Mouse (Mus musculus): Measurements from ENCODE around the gene Shmt2. TPM values are rescaled to one million over a fixed set of nuclear protein-coding genes. Genes with fewer than 3 reads are reported as not detected.
A peak's percentile ranks its signal among the peaks of the same experiment; 100 is the strongest.

Shmt2 gene
- total RNA-seq, 1 experiment from 2014 or later: 119 TPM

GRCm38 (mm10) chr10:127485235-127485634, 37.0 kb downstream of the Shmt2 start:
- no peak for ATAC-seq (replicated peaks; ENCODE audit: low read depth, poor library complexity, severe bottlenecking)

DNA sequence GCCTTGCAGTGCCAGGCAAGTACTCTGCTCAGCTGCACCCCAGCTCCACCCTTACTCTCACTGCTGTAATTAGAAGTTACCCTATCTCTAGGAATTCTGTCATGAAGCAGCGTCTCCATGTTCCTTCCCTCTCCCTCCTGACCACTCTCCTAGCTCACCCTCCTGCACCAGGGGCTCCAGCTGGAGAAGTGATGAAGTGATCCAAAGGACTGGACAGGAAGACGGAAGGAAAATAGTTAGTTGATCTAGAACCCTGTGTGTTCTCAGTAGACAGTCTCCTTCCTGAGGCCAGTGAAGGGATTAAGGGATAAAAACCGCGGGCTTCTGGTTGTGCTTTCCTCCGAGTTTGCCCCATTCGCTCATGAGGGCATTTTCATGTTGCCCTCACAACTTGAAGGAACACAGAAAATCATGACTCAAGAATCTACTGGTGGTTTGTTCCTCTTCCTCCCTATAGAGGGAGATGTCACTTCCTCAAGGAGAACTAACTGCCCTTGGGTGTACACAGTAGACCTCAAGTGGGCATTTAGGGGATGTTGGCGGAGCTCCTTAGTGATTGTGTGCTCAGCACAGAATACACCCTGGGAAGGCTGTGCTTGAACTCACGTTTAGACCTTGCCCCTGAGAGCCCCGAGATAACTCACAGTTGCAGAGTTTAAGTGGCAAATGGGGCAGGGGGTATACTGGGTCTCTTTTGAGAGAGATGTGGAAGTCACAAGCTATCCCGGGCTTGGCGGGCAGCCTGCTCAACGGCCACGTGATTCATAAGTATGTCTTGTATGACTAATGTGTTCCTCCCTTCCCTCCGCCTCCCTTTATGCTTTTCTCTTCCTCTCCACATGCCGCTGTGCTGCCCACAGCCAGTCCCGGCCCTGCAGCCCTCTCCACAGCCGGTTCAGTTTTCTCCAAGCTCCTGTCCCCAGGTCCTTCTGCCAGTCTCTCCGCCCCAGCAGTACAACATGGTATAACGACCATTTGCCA, 41.1 kb downstream of the Shmt2 start:
- peak; percentile 87 for ATAC-seq (replicated peaks; ENCODE audit: low read depth, poor library complexity, severe bottlenecking)

DNA sequence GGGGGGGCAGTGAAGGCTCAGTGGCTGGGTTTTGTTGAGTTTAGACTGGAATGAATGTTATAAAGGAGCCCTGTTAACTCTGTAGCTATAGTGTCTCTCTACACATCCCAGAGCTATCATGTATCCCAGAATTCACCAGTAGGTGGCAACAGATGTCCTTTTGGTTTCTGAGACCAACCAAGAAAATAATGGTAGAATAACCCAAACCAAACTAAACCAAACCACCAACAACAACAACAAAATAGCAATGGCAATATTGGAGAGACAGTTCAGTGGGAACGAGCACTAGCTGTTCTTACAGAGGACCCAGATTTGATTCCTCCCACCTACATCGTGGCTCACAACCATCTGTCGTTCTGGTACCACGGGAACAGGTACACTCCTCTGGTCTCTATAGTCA, 43.1 kb downstream of the Shmt2 start:
- peak; percentile 43; the same call in 1 of the 2 replicates for ATAC-seq (replicated peaks; ENCODE audit: low read depth, poor library complexity, severe bottlenecking)

DNA sequence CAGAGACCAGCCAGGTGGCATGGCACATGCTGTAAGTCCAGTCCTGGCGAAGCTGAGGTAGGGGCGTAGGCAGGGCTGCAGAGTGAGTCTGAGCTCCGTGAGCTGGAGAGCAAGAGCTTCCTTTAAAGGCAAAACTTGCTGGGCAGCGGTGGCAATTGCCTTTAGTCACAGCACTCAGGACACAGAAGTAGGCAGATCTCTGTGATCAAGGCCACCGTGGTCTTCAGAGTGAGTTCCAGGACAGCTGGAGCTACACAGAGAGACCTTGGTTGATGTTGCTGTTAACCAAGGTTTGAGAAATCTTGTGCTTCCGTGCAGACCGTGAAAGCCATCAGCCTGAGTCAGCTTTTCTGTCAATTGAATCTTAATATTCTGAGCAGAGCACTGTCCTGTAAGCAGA, 44.9 kb downstream of the Shmt2 start:
- no peak for ATAC-seq (replicated peaks; ENCODE audit: low read depth, poor library complexity, severe bottlenecking)

GRCm38 (mm10) chr10:127476541-127476940, 45.7 kb downstream of the Shmt2 start:
- no peak for ATAC-seq (replicated peaks; ENCODE audit: low read depth, poor library complexity, severe bottlenecking)

- no peak for ATAC-seq (replicated peaks; ENCODE audit: low read depth, poor library complexity, severe bottlenecking)
These were observed 47.1 kb downstream of the Shmt2 start for GRCm38 (mm10) chr10:127475175-127475574.

GRCm38 (mm10) chr10:127472722-127473121, 49.5 kb downstream of the Shmt2 start:
- ATAC-seq (replicated peaks; ENCODE audit: low read depth, poor library complexity, severe bottlenecking): no peak

DNA sequence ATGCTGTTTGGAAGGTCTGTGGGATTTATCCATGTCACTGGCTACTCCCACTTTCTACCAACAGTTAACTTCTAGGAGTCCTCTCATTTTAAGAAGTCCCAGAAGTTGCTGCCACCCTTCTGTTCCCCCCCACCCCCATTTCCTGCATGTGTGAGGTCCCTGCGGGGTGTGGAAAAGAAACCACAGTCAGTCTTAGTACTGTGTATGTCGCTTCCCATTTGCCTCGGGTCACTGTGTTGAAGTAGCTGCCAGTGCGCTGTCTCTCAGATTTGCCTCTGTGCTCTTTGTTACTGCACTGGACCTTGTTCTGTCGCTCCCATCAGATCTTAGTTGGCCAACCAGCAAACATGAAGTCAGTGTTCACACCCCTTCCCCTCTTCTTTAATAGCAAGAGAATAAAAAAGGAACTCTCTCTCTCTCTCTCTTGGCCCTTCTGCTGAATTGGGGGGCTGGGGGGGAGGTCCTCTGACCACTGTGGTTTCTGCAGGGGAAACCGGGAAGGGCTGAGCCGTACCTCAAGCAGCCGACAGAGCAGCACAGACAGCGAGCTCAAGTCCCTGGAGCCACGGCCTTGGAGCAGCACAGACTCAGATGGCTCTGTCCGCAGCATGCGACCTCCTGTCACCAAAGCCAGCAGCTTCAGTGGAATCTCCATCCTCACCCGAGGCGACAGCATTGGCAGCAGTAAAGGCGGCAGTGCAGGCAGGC, 50.8 kb downstream of the Shmt2 start:
- ATAC-seq (replicated peaks; ENCODE audit: low read depth, poor library complexity, severe bottlenecking): peak; percentile 81

Other genes starting within 250 kb of the Shmt2 start
- 5.2 and 8.7 TPM in 2 replicates for gene Mbd6, start 233.4 kb downstream of the Shmt2 start, total RNA-seq (2017)
- 181 and 187 TPM in 2 replicates for gene Mars, start 210.7 kb downstream of the Shmt2 start, total RNA-seq (2017)
- 13.6 and 24.3 TPM in 2 replicates for gene Arhgap9, start 200.5 kb downstream of the Shmt2 start, total RNA-seq (2017)
- gene Gli1, start 180.5 kb downstream of the Shmt2 start, total RNA-seq (2017): not detected in 2 replicates
- not detected in 2 replicates for gene Inhbe, start 168.0 kb downstream of the Shmt2 start, total RNA-seq (2017)
- gene Inhbc, start 152.0 kb downstream of the Shmt2 start, total RNA-seq (2017): not detected in 2 replicates
- 46.5 and 126 TPM in 2 replicates for gene R3hdm2, start 142.1 kb downstream of the Shmt2 start, total RNA-seq (2017)
- gene Stac3, start 20.8 kb downstream of the Shmt2 start, total RNA-seq (2017): not detected in 2 replicates
- not detected in 2 replicates for gene Ndufa4l2, start 7.5 kb downstream of the Shmt2 start, total RNA-seq (2017)
- gene Nxph4, start 12.1 kb upstream of the Shmt2 start, total RNA-seq (2017): not detected in 2 replicates
- gene Lrp1, start 98.7 kb upstream of the Shmt2 start, total RNA-seq (2017): 0.97 and 3.2 TPM in 2 replicates
- 33.1 and 48.3 TPM in 2 replicates for gene Stat6, start 120.5 kb upstream of the Shmt2 start, total RNA-seq (2017)
- gene Nemp1, start 144.5 kb upstream of the Shmt2 start, total RNA-seq (2017): 20.8 and 22.6 TPM in 2 replicates
- 5.7 and 6.8 TPM in 2 replicates for gene Nab2, start 146.1 kb upstream of the Shmt2 start, total RNA-seq (2017)
- not detected in 2 replicates for gene Myo1a, start 182.7 kb upstream of the Shmt2 start, total RNA-seq (2017)
- 0.68 TPM in 1 of 2 replicates, not detected in the other for gene Tac2, start 202.0 kb upstream of the Shmt2 start, total RNA-seq (2017)
- gene Zbtb39, start 217.1 kb upstream of the Shmt2 start, total RNA-seq (2017): 4.7 and 5.0 TPM in 2 replicates
- not detected in 2 replicates for gene Gpr182, start 229.3 kb upstream of the Shmt2 start, total RNA-seq (2017)
- not detected in 2 replicates for gene Rdh1, start 237.3 kb upstream of the Shmt2 start, total RNA-seq (2017)
- not detected in 2 replicates for gene Rdh16f1, start 237.3 kb upstream of the Shmt2 start, total RNA-seq (2017)